Mouse (Mus musculus): ENCODE results near the gene Olfr922.

The Olfr922 gene

GRCm38 (mm10) chr9:38814314-38814713 is at the start of gene Olfr922:
TSS of gene Olfr922 (plus strand) at chr9:38814614.
- no peak for DNase-seq (ENCODE audit: low spot score in 2 of 2)

- DNase-seq (ENCODE audit: low spot score in 2 of 2): no peak
Observed at GRCm38 (mm10) chr9:38772768-38773167, 41.6 kb upstream of the Olfr922 start, which contains the start of gene Olfr921. TSS of gene Olfr921 (plus strand) at chr9:38773068.

GRCm38 (mm10) chr9:38792689-38793088 is 21.7 kb upstream of the Olfr922 start:
- DNase-seq (ENCODE audit: low spot score in 2 of 2): no peak

GRCm38 (mm10) chr9:38805696-38806095 is 8.7 kb upstream of the Olfr922 start:
- DNase-seq (ENCODE audit: low spot score in 2 of 2): peak in 1 of 2 experiments; percentile 18

- DNase-seq (ENCODE audit: low spot score in 2 of 2): no peak
Observed at GRCm38 (mm10) chr9:38815458-38815986, 1.1 kb downstream of the Olfr922 start.

- DNase-seq (ENCODE audit: low spot score in 2 of 2): no peak
Observed at GRCm38 (mm10) chr9:38826245-38826644, 11.8 kb downstream of the Olfr922 start, which contains the start of gene Olfr923. TSS of gene Olfr923 (plus strand) at chr9:38826545.

- no peak for DNase-seq (ENCODE audit: low spot score in 2 of 2)
Observed at GRCm38 (mm10) chr9:38833027-38833426, 18.6 kb downstream of the Olfr922 start.

- DNase-seq (ENCODE audit: low spot score in 2 of 2): no peak
Observed at GRCm38 (mm10) chr9:38844149-38844548, 29.7 kb downstream of the Olfr922 start, which contains the start of gene Olfr924. TSS of gene Olfr924 (plus strand) at chr9:38844449.

- no peak for DNase-seq (ENCODE audit: low spot score in 2 of 2)
Observed at GRCm38 (mm10) chr9:38854760-38855159, 40.3 kb downstream of the Olfr922 start, which contains the start of gene Olfr26. TSS of gene Olfr26 (plus strand) at chr9:38855060.

Measured in left cerebral cortex, adult 9 months (tissue).